ENCODE assay signal across 28 mouse cellular contexts in genomic region chr13:110450526-110450925, GRCm38 (mm10). TPM values are rescaled to one million over a fixed set of nuclear protein-coding genes. Genes with fewer than 3 reads are reported as not detected.
"Had no signal": no experiment of that assay in that cellular context is flagged by ENCODE, and none has a peak within 500 bp of the region (broad histone marks: within the 10 kb centered on the region; RNA-seq: fewer than 3 reads in every experiment).

No protein-coding gene starts in this region.

- H3K9ac ChIP-seq: embryonic facial prominence, embryonic 12.5 days; embryonic facial prominence, embryonic 13.5 days; embryonic facial prominence, embryonic 15.5 days; forebrain, embryonic 12.5 days; forebrain, embryonic 13.5 days; forebrain, embryonic 15.5 days; forebrain, postnatal 0 days had no signal

- H3K4me2 ChIP-seq: embryonic facial prominence, embryonic 12.5 days; embryonic facial prominence, embryonic 13.5 days; embryonic facial prominence, embryonic 15.5 days; forebrain, embryonic 12.5 days; forebrain, embryonic 13.5 days; forebrain, embryonic 15.5 days had no signal

- H3K4me3 ChIP-seq: embryonic facial prominence, embryonic 10.5 days; embryonic facial prominence, embryonic 12.5 days; embryonic facial prominence, embryonic 13.5 days; embryonic facial prominence, embryonic 15.5 days; erythroblast, embryonic 14.5 days; forebrain, embryonic 10.5 days; forebrain, embryonic 12.5 days; forebrain, embryonic 13.5 days; forebrain, embryonic 15.5 days; gastrocnemius, adult 2 months had no signal

- H3K9me3 ChIP-seq: embryonic facial prominence, embryonic 10.5 days; embryonic facial prominence, embryonic 12.5 days; embryonic facial prominence, embryonic 13.5 days; embryonic facial prominence, embryonic 15.5 days; forebrain, embryonic 10.5 days; forebrain, embryonic 12.5 days; forebrain, embryonic 13.5 days; forebrain, embryonic 15.5 days had no signal

- H3K27me3 ChIP-seq: embryonic facial prominence, embryonic 12.5 days; embryonic facial prominence, embryonic 13.5 days; embryonic facial prominence, embryonic 15.5 days; forebrain, embryonic 12.5 days; forebrain, embryonic 13.5 days; forebrain, embryonic 15.5 days had no signal

- H3K4me1 ChIP-seq: embryonic facial prominence, embryonic 12.5 days; embryonic facial prominence, embryonic 15.5 days; forebrain, embryonic 13.5 days had no signal

- DNase-seq: cerebellum, adult 2 months; cerebellum, adult 8-10 months; cerebellum, adult 9-10 months; cerebellum, adult 9-11 months; cerebellum, postnatal 10 days; cerebellum, postnatal 14 days; cerebellum, postnatal 25 days; cerebellum, postnatal 36 days; embryo, embryonic 11 days; forebrain, postnatal 0 days; gastrocnemius, adult 2 months; gastrocnemius, postnatal 10 days; gastrocnemius, postnatal 14 days; gastrocnemius, postnatal 25 days; gastrocnemius, postnatal 36 days; heart, adult 11 months; heart, adult 18-20 months had no signal

- H3K36me3 ChIP-seq: embryonic facial prominence, embryonic 10.5 days; embryonic facial prominence, embryonic 12.5 days; embryonic facial prominence, embryonic 13.5 days; embryonic facial prominence, embryonic 15.5 days; forebrain, embryonic 10.5 days; forebrain, embryonic 12.5 days; forebrain, embryonic 15.5 days had no signal

- ATAC-seq: forebrain, embryonic 13.5 days; forebrain, embryonic 14.5 days; forebrain, embryonic 15.5 days; forebrain, embryonic 16.5 days; forebrain, postnatal 0 days had no signal

- H3K27ac ChIP-seq: embryonic facial prominence, embryonic 10.5 days; embryonic facial prominence, embryonic 12.5 days; embryonic facial prominence, embryonic 13.5 days; embryonic facial prominence, embryonic 15.5 days; forebrain, embryonic 10.5 days; forebrain, embryonic 12.5 days; forebrain, embryonic 13.5 days; forebrain, embryonic 15.5 days; gastrocnemius, adult 2 months had no signal

RNA-seq across cellular contexts. Expression of gene Plk2, which starts 55.7 kb away (rescaled TPM):
- polyA plus RNA-seq: erythroblast, embryonic 14.5 days had no signal
